Mouse (Mus musculus): ENCODE measurements around the gene Rpa1.
"Not testable (repeated sequence)": the region's sequence is repeated elsewhere in the genome, so short reads cannot be mapped to it uniquely, and the experiment has no call there.

Gene Rpa1

GRCm38 (mm10) chr11:75323326-75323737 is 24.8 kb downstream of the Rpa1 start:
- no peak for DNase-seq (ENCODE audit: inconsistent age in 2 of 2, low spot score in 1 of 2)

GRCm38 (mm10) chr11:75319246-75319645 is 28.9 kb downstream of the Rpa1 start:
- DNase-seq (ENCODE audit: inconsistent age in 2 of 2, low spot score in 1 of 2), result no peak

GRCm38 (mm10) chr11:75318351-75319221 is 29.5 kb downstream of the Rpa1 start:
- DNase-seq (ENCODE audit: inconsistent age in 2 of 2, low spot score in 1 of 2), result peak in 1 of 2 experiments; percentile 49

- DNase-seq (ENCODE audit: inconsistent age in 2 of 2, low spot score in 1 of 2), result no peak
Observed at GRCm38 (mm10) chr11:75313834-75314233, 34.3 kb downstream of the Rpa1 start.

GRCm38 (mm10) chr11:75311751-75312150 is 36.4 kb downstream of the Rpa1 start:
- no peak for DNase-seq (ENCODE audit: inconsistent age in 2 of 2, low spot score in 1 of 2)

GRCm38 (mm10) chr11:75310813-75311212 is 37.3 kb downstream of the Rpa1 start:
- no peak for DNase-seq (ENCODE audit: inconsistent age in 2 of 2, low spot score in 1 of 2)

- DNase-seq (ENCODE audit: inconsistent age in 2 of 2, low spot score in 1 of 2), result no peak
Observed at GRCm38 (mm10) chr11:75308650-75309049, 39.5 kb downstream of the Rpa1 start.

GRCm38 (mm10) chr11:75304797-75305196 is 43.3 kb downstream of the Rpa1 start:
- DNase-seq (ENCODE audit: inconsistent age in 2 of 2, low spot score in 1 of 2), result no peak

GRCm38 (mm10) chr11:75300954-75301353 is 47.2 kb downstream of the Rpa1 start:
- no peak for DNase-seq (ENCODE audit: inconsistent age in 2 of 2, low spot score in 1 of 2)

- no peak for DNase-seq (ENCODE audit: inconsistent age in 2 of 2, low spot score in 1 of 2)
Observed at GRCm38 (mm10) chr11:75299786-75300185, 48.3 kb downstream of the Rpa1 start.

GRCm38 (mm10) chr11:75298491-75298890 is 49.6 kb downstream of the Rpa1 start:
- DNase-seq (ENCODE audit: inconsistent age in 2 of 2, low spot score in 1 of 2), result peak in 1 of 2 experiments; percentile 37

- DNase-seq (ENCODE audit: inconsistent age in 2 of 2, low spot score in 1 of 2), result no peak
Observed at GRCm38 (mm10) chr11:75297631-75298030, 50.5 kb downstream of the Rpa1 start.

- DNase-seq (ENCODE audit: inconsistent age in 2 of 2, low spot score in 1 of 2), result no peak
Observed at GRCm38 (mm10) chr11:75296406-75297005, 51.6 kb downstream of the Rpa1 start.

- DNase-seq (ENCODE audit: inconsistent age in 2 of 2, low spot score in 1 of 2), result not testable (repeated sequence)
Observed at GRCm38 (mm10) chr11:75295534-75295933, 52.6 kb downstream of the Rpa1 start.

GRCm38 (mm10) chr11:75294862-75295261 is 53.3 kb downstream of the Rpa1 start:
- no peak for DNase-seq (ENCODE audit: inconsistent age in 2 of 2, low spot score in 1 of 2)

- no peak for DNase-seq (ENCODE audit: inconsistent age in 2 of 2, low spot score in 1 of 2)
Observed at GRCm38 (mm10) chr11:75293852-75294361, 54.2 kb downstream of the Rpa1 start.

GRCm38 (mm10) chr11:75292281-75292680 is 55.8 kb downstream of the Rpa1 start:
- no peak for DNase-seq (ENCODE audit: inconsistent age in 2 of 2, low spot score in 1 of 2)

GRCm38 (mm10) chr11:75291389-75292215 is 56.5 kb downstream of the Rpa1 start:
- peak; percentile 34 to 53 for DNase-seq (ENCODE audit: inconsistent age in 2 of 2, low spot score in 1 of 2)

- DNase-seq (ENCODE audit: inconsistent age in 2 of 2, low spot score in 1 of 2), result peak; percentile 89 to 98
Observed at GRCm38 (mm10) chr11:75290566-75291271, 57.4 kb downstream of the Rpa1 start.

- no peak for DNase-seq (ENCODE audit: inconsistent age in 2 of 2, low spot score in 1 of 2)
Observed at GRCm38 (mm10) chr11:75289120-75289519, 59.0 kb downstream of the Rpa1 start.

GRCm38 (mm10) chr11:75288517-75288916 is 59.6 kb downstream of the Rpa1 start:
- peak in 1 of 2 experiments; percentile 51 for DNase-seq (ENCODE audit: inconsistent age in 2 of 2, low spot score in 1 of 2)

All from adrenal gland, adult (tissue).